16 mouse cellular contexts compared by ENCODE assay signal in genomic region chr6:118963283-118963682, GRCm38 (mm10).
DNase-seq lines count a peak whose midpoint lies in the region; ATAC-seq and TF ChIP-seq lines count a peak whose summit lies in the region.
"Had no signal": no experiment of that assay in that cellular context is flagged by ENCODE, and none has a peak within 500 bp of the region (broad histone marks: within the 10 kb centered on the region; RNA-seq: fewer than 3 reads in every experiment).

No protein-coding gene starts in this region.

- no peak for ATAC-seq in heart, embryonic 16.5 days (replicated peaks; ENCODE audit: extremely low read depth, insufficient read depth, low FRiP score)
- ATAC-seq in lung, embryonic 14.5 days (ENCODE audit: insufficient read depth): peak; percentile 47; the same call in 1 of the 2 replicates
- peak; percentile 74 for ATAC-seq in intestine, postnatal 0 days
- peak; percentile 63; the same call in 1 of the 2 replicates for ATAC-seq in stomach, postnatal 0 days (ENCODE audit: low FRiP score, low TSS enrichment)

- WGBS in heart, embryonic 16.5 days: 34% methylated on average over 5 of the region's 5 CpGs
- 29% methylated on average over 5 of the region's 5 CpGs for WGBS in lung, embryonic 14.5 days
- WGBS in intestine, postnatal 0 days: 20% methylated on average over 5 of the region's 5 CpGs
- WGBS in stomach, postnatal 0 days: 27% methylated on average over 5 of the region's 5 CpGs

- no peaks in the 10 kb centered on the region for H3K27me3 ChIP-seq in heart, embryonic 16.5 days (ENCODE audit: control insufficient read depth, insufficient read depth, low read length)
- H3K27me3 ChIP-seq in lung, embryonic 14.5 days (ENCODE audit: insufficient read depth, low read length): no peaks in the 10 kb centered on the region
- H3K27me3 ChIP-seq in intestine, postnatal 0 days (replicated peaks; ENCODE audit: control insufficient read depth, insufficient read depth, low read length): no peaks in the 10 kb centered on the region
- no peaks in the 10 kb centered on the region for H3K27me3 ChIP-seq in stomach, postnatal 0 days (ENCODE audit: control insufficient read depth, insufficient read depth, low read length)
- H3K27me3 ChIP-seq: embryonic facial prominence, embryonic 12.5 days; hindbrain, embryonic 15.5 days; limb, embryonic 13.5 days; neural tube, embryonic 13.5 days had no signal

- no peak overlapping the region for H3K4me3 ChIP-seq in heart, embryonic 16.5 days (ENCODE audit: low read length)
- H3K4me3 ChIP-seq in lung, embryonic 14.5 days (ENCODE audit: low read depth, low read length): no peak overlapping the region
- H3K4me3 ChIP-seq in intestine, postnatal 0 days (ENCODE audit: low read depth, low read length): no peak overlapping the region
- no peak overlapping the region for H3K4me3 ChIP-seq in stomach, postnatal 0 days (ENCODE audit: low read depth, low read length)
- H3K4me3 ChIP-seq: embryonic facial prominence, embryonic 12.5 days; heart, embryonic 10.5 days; hindbrain, embryonic 15.5 days; limb, embryonic 13.5 days; neural tube, embryonic 13.5 days had no signal

- no peak for DNase-seq in heart, postnatal 14 days
- peak; percentile 71 for DNase-seq in lung, embryonic 14.5 days
- no peak for DNase-seq in lung, postnatal 14 days
- no peak for DNase-seq in stomach, postnatal 0 days (ENCODE audit: low spot score)
- DNase-seq in cerebellum, postnatal 14 days: no peak
- DNase-seq: B cell, adult 2 months; cerebellum, postnatal 36 days; gastrocnemius, postnatal 25 days; kidney, adult 8-10 months had no signal

- no peaks in the 10 kb centered on the region for H3K9me3 ChIP-seq in heart, embryonic 16.5 days (replicated peaks; ENCODE audit: control insufficient read depth, low read length)
- H3K9me3 ChIP-seq in lung, embryonic 14.5 days (ENCODE audit: low read depth, low read length): no peaks in the 10 kb centered on the region
- no peaks in the 10 kb centered on the region for H3K9me3 ChIP-seq in intestine, postnatal 0 days (ENCODE audit: control insufficient read depth)
- no peaks in the 10 kb centered on the region for H3K9me3 ChIP-seq in stomach, postnatal 0 days (ENCODE audit: control insufficient read depth, low read length)
- H3K9me3 ChIP-seq: embryonic facial prominence, embryonic 12.5 days; heart, embryonic 10.5 days; hindbrain, embryonic 15.5 days; limb, embryonic 13.5 days; neural tube, embryonic 13.5 days had no signal

- intact Hi-C loops in heart, postnatal 14 days (cut with DNase I): no loop called here

- TF ChIP-seq EP300 in stomach, postnatal 0 days (optimal IDR thresholded peaks at IDR 0.05): no peak

- peaks cover 51% of the 10 kb centered on the region for H3K4me1 ChIP-seq in heart, embryonic 16.5 days (ENCODE audit: control insufficient read depth, insufficient read depth, low read length)
- peaks cover 20% of the 10 kb centered on the region for H3K4me1 ChIP-seq in lung, embryonic 14.5 days (ENCODE audit: insufficient read depth)
- 0 out of 2 replicates have a peak, but pooled peaks cover 14% of the 10 kb centered on the region for H3K4me1 ChIP-seq in intestine, postnatal 0 days (replicated peaks; ENCODE audit: control insufficient read depth, insufficient read depth, low read length)
- no peaks in the 10 kb centered on the region; the same call in none of the 2 replicates for H3K4me1 ChIP-seq in stomach, postnatal 0 days (replicated peaks; ENCODE audit: control insufficient read depth, insufficient read depth)
- H3K4me1 ChIP-seq: embryonic facial prominence, embryonic 12.5 days had no signal

- 0 out of 2 replicates have a peak overlapping the region, but pooled peaks have one; percentile 28 for H3K4me2 ChIP-seq in heart, embryonic 16.5 days (ENCODE audit: low read depth, low read length)
- H3K4me2 ChIP-seq in lung, embryonic 14.5 days: peak overlapping the region; percentile 4; the same call in 1 of the 2 replicates
- no peak overlapping the region for H3K4me2 ChIP-seq in intestine, postnatal 0 days (replicated peaks; ENCODE audit: low read depth)
- H3K4me2 ChIP-seq in stomach, postnatal 0 days (replicated peaks; ENCODE audit: low read depth): no peak overlapping the region
- H3K4me2 ChIP-seq: embryonic facial prominence, embryonic 12.5 days; hindbrain, embryonic 15.5 days; limb, embryonic 13.5 days; neural tube, embryonic 13.5 days had no signal

- no peak overlapping the region for H3K9ac ChIP-seq in heart, embryonic 16.5 days (ENCODE audit: low read length)
- H3K9ac ChIP-seq in lung, embryonic 14.5 days: no peak overlapping the region
- H3K9ac ChIP-seq in intestine, postnatal 0 days (ENCODE audit: low read depth, low read length): no peak overlapping the region
- no peak overlapping the region for H3K9ac ChIP-seq in stomach, postnatal 0 days (ENCODE audit: low read length)
- H3K9ac ChIP-seq: embryonic facial prominence, embryonic 12.5 days; hindbrain, embryonic 15.5 days; limb, embryonic 13.5 days; neural tube, embryonic 13.5 days had no signal

- H3K36me3 ChIP-seq in heart, embryonic 16.5 days (ENCODE audit: control insufficient read depth, insufficient read depth): no peaks in the 10 kb centered on the region
- no peaks in the 10 kb centered on the region for H3K36me3 ChIP-seq in lung, embryonic 14.5 days (ENCODE audit: insufficient read depth)
- H3K36me3 ChIP-seq in intestine, postnatal 0 days (ENCODE audit: control insufficient read depth, insufficient read depth): no peaks in the 10 kb centered on the region
- H3K36me3 ChIP-seq in stomach, postnatal 0 days (ENCODE audit: control insufficient read depth, insufficient read depth, low read length): no peaks in the 10 kb centered on the region
- H3K36me3 ChIP-seq: embryonic facial prominence, embryonic 12.5 days; heart, embryonic 10.5 days; hindbrain, embryonic 15.5 days; limb, embryonic 13.5 days; neural tube, embryonic 13.5 days had no signal

- H3K27ac ChIP-seq in heart, embryonic 16.5 days (ENCODE audit: low read length): peak overlapping the region; percentile 48
- peak overlapping the region; percentile 70; the same call in 1 of the 2 replicates for H3K27ac ChIP-seq in lung, embryonic 14.5 days (ENCODE audit: low read depth)
- peak overlapping the region; percentile 74 for H3K27ac ChIP-seq in intestine, postnatal 0 days (ENCODE audit: low read depth, low read length)
- no peak overlapping the region for H3K27ac ChIP-seq in stomach, postnatal 0 days (replicated peaks)
- H3K27ac ChIP-seq: embryonic facial prominence, embryonic 12.5 days; heart, embryonic 10.5 days; hindbrain, embryonic 15.5 days; limb, embryonic 13.5 days; neural tube, embryonic 13.5 days had no signal

- TF ChIP-seq CTCF in lung, embryonic 14.5 days (IDR thresholded peaks at IDR 0.05; ENCODE audit: low read depth): no peak
- TF ChIP-seq CTCF in intestine, postnatal 0 days (IDR thresholded peaks at IDR 0.05; ENCODE audit: low read depth): no peak
- TF ChIP-seq CTCF in stomach, postnatal 0 days (IDR thresholded peaks at IDR 0.05; ENCODE audit: low read depth): no peak

Comparison
In these comparisons a context has a peak if more than half of its experiments do, and no peak if none do; other contexts are left out.
1. H3K4me2 ChIP-seq: peak in heart, embryonic 16.5 days (single experiment) and lung, embryonic 14.5 days (single experiment); none in intestine, postnatal 0 days (single experiment) and stomach, postnatal 0 days (single experiment).